Mouse (Mus musculus): ENCODE data around the gene Hamp2. TPM values are rescaled to one million over a fixed set of nuclear protein-coding genes. Genes with fewer than 3 reads are reported as not detected.
"Not testable (repeated sequence)": the region's sequence is repeated elsewhere in the genome, so short reads cannot be mapped to it uniquely, and the experiment has no call there.

The Hamp2 gene
- polyA plus RNA-seq, 1 experiment, result not detected

DNA sequence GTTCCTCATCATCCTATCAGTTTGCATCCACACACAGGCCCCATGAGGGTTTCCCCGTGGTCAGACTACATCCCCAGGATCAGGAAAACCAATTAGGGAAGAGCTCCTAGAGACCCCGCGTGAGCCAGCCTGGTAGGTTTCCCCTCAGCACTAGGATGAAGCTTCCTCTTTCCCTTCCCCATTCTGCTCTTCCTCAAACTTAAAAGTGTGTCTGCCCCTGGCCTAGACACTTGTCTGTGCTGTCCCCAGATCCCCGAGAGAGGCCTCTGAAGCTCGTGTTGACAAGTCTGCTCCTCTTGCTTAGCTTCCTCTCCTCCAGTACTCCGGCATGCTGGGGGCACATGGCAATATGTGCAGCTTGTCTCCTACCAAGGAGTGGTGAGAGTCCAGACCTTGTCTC, 29.0 kb upstream of the Hamp2 start:
- no peak for DNase-seq (ENCODE audit: low spot score)

DNA sequence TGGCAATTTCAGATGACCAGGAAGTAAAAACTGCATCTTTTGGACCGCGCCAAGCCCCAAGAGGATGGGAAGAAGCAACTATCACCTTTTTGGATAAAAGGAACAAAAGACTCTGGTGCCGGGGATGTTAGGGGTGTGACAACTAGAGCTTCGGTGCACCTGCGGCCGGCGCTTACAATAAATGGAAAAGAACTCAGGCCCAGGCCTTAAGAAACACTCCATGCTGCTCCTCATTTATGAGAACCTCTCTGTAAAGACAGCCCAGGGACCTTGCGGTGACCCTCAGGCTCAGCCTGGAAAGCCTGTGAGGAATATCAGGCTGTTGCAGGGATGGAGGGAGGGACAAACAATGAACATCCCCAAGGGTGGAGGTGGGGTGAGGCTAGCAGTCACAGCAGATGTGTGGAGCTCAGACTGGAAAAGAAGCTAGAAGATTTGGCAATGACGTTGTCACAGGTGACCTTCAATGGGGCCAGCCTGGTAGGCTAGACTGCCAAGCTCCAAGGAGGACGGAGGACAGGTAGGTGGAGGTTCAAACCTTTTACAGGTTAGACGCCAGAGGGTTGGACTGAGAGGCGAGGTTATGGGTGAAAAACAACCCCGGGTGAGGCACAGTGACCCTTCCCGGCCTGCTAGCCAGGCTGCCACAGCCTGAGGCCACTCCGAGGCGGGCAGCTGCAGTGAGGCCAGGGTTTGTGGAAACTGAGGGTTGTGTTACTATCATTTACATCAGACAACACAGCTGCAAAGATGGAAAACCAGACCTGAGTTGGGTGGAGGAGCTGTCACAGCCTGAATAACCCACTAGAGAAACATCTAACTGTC, 28.2 kb upstream of the Hamp2 start:
- DNase-seq (ENCODE audit: low spot score), result no peak

DNA sequence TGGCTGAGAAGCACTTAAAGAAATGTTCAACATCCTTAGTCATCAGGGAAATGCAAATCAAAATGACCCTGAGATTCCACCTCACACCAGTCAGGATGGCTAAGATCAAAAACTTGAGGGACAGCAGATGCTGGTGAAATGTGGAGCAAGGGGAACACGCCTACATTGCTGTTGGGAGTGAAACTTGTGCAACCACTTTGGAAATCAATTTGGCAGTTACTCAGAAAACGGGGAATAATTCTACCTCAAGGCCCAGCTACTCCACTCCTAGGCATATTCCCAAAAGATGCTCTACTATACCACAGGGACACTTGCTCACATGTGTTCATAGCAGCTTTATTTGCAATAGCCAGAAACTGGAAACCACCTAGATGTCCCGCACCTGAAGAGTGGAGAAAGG, 25.4 kb upstream of the Hamp2 start:
- DNase-seq (ENCODE audit: low spot score), result not testable (repeated sequence)

DNA sequence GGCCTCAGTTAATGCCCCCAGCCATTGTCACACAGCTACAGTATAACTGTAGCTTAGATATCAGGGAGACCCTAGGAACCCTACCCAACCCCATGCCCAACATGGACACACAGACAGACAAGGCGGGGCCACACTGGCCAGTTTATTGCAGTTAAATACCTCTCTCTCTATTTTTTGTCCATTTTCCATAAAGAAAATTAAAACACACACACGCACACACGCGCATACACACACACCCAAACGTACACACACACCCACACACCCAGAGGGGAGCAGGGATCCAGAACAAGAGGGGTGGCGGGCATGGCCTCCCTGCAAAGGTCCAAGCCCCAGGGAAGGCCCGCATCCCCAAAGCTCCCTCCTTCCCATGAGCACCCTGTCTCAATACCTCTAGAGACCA, 21.4 kb upstream of the Hamp2 start:
- no peak for DNase-seq (ENCODE audit: low spot score)

DNA sequence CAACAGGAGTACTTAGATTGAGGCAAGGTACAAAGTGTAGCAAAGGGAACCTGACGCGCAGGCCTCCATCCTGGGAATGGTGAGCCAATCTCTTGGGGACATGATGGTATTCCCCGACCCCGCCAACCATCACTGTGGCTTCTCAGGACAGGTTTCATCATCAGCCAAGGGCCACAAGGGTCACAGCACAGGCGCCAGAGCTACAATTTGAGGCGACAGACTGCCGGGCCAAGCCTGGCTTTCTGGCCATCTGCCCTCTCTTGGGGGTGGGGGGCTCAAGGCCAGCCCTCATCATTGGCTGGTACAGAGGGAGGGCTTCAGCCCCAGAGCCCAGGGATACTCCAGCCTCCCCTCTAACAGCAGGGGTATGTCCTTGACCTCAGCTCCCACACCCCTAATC, 21.0 kb upstream of the Hamp2 start:
- not testable (repeated sequence) for DNase-seq (ENCODE audit: low spot score)

DNA sequence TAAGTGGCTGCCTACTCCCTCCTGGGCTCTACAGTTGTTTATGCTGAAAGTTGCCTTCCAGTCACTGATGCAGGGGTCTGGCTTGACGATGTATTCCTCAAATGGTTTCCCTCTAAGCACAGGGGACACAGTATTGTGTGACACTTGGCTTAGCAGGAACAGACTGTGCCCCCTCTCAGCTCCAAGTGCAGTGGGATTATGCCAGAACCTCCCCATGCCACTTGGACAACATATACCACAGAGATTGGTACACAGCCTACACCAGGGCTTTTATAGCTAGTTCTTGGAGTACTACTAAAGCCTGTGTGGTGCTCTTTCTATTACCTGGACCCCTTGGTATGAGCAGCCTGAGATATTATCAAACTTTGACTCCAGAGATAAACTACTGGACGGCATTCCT, 20.2 kb upstream of the Hamp2 start:
- DNase-seq (ENCODE audit: low spot score), result not testable (repeated sequence)

DNA sequence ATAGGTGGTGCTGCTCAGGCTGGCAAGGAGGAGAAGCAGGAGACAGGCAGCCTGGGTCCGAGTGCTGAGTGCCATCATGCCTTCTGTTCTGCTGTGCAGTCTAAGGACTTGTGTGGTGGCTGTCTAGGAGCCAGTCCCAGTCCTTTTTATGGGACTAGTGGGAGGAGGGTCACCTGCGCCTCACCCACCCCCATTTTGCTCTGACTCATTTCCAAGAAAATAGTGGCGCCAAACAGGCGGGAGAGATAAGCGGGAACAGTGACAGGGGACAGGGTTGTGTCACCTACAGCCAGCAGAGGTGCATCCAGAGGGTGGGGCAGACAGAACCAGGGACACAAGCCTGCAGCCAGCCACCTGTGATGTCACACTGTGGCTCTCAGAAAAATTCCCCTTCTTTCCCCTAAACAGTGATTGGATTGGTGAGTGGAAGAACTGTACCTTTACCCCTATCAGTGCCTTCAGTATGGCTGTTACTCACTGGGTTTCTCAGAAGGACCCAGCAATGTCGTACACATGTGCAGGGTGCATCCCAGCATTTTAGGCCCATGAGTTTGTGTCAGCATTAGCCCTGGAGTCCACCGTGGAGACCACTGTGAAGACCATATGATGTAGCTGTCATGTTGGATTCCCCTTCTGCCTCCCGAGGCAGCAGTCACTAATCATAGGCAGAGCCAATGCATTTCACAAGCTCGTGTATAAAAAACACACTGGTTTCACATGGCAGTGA, 19.6 kb upstream of the Hamp2 start, which contains the start of gene Hamp:
Gene Hamp (minus strand): TSS at position 124 of the 727 bp plus-strand sequence.
- no peak for DNase-seq (ENCODE audit: low spot score)

DNA sequence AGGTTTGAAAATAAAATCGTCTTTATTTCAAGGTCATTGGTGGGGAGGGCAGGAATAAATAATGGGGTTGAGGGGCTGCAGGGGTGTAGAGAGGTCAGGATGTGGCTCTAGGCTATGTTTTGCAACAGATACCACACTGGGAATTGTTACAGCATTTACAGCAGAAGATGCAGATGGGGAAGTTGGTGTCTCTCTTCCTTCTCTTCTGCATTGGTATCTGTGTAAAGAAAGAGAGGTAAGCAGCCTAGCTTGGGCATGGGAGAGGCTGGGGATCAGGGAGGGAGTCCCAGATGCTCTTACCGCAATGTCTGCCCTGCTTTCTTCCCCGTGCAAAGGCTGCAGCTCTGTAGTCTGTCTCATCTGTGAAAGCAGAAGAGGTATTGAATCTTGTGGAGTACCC, 17.9 kb upstream of the Hamp2 start:
- not testable (repeated sequence) for DNase-seq (ENCODE audit: low spot score)

DNA sequence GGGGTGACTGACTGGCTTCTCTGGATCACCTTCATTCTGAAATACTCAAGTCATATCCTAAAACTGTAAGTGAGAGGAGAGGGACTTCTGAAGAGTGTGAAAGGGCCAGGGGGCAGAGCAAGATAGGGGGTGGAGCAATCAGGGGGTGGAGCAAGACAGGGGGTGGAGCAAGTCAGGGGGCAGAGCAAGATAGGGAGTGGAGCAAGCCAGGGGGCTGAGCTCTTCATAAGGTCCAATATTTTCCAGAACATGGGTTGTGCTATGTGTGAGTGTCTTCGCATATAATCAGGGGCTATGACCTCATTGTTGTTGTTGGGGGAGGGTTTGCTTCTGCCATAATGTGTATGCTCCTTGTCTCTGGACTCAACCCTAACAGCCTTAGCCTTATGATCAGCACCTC, 15.6 kb upstream of the Hamp2 start:
- DNase-seq (ENCODE audit: low spot score), result not testable (repeated sequence)

DNA sequence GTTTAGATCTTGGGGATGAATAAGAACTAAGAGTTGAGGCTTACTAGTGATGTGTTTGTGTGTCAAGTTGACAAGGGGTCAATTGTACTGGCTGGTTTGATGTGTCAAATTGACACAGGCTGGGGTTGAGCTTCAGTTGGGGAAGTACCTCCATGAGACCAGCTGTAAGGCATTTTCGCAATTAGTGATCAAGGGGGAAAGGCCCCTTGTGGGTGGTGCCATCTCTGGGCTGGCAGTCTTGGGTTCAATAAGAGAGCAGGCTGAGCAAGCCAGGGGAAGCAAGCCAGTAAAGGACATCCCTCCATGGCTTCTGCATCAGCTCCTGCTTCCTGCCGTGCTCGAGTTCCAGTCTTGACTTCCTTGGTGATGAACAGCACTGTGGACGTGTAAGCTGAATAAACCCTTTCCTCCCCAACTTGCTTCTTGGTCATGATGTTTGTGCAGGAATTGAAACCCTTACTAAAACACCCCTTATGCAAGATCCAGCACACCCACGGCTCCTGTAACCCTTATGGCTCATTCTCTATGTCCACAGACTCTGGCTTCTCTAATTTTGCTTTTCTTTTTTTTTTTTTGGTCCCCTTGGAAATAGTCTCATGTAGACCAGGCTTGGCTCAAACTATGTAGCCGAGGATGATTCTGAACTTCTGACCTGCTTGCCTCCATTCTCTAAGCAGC, 11.1 kb upstream of the Hamp2 start:
- not testable (repeated sequence) for DNase-seq (ENCODE audit: low spot score)

DNA sequence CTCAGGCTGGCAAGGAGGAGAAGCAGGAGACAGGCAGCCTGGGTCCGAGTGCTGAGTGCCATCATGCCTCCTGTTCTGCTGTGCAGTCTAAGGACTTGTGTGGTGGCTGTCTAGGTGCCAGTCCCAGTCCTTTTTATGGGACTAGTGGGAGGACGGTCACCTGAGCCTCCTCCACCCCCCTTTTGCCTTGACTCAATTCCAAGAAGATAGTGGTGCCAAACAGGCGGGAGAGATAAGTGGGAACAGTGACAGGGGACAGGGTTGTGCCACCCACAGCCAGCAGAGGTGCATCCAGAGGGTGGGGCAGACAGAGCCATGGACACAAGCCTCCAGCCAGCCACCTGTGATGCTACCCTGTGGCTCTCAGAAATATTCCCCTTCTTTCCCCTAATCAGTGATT, 410 bp downstream of the Hamp2 start:
- DNase-seq (ENCODE audit: low spot score), result no peak

DNA sequence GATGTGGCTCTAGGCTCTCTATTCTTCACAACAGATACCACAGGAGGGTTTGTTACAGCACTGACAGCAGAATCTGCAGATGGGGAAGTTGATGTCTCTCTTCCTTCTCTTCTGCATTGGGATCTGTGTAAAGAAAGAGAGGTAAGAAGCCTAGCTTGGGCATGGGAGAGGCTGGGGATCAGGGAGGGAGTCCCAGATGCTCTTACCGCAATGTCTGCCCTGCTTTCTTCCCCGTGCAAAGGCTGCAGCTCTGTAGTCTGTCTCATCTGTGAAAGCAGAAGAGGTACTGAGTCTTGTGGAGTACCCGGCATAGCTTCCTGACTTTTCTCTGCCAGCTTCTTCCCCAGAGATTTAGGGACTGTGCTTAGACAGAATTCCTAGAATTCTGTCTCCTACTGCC, 2.0 kb downstream of the Hamp2 start:
- DNase-seq (ENCODE audit: low spot score), result not testable (repeated sequence)

DNA sequence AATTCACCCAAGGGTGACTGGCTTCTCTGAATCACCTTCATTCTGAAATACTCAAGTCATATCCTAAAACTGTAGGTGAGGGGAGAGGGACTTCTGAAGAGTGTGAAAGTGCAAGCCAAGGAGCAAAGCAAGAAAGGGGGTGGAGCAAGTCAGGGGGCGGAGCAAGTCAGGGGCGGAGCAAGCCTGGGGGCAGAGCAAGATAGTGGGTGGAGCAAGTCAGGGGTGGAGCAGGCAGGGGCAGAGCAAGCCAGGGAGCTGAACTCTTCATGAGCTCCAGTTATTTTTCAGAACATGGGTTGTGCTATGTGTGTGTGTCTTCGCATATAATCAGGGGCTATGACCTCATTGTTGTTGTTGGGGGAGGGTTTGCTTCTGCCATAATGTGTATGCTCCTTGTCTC, 4.3 kb downstream of the Hamp2 start:
- no peak for DNase-seq (ENCODE audit: low spot score)

DNA sequence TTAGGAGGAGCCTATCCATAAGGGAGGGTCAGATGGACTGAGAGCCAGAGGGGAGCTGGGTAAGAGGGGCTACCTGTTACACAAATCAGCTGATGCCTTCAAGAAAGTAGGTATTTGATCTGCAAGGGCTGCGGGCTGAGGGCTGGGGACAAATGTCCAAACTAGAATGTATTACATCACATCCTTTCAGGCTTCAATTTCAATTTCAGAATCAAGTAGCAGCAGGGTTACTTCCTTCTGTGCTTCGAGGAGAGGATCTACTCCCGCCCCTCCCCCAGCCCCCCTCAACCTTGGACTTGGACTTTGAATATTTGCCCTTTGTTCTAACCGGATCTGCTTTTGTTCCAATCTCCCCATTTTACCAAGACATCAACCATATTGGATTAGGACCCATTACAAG, 7.3 kb downstream of the Hamp2 start:
- no peak for DNase-seq (ENCODE audit: low spot score)

DNA sequence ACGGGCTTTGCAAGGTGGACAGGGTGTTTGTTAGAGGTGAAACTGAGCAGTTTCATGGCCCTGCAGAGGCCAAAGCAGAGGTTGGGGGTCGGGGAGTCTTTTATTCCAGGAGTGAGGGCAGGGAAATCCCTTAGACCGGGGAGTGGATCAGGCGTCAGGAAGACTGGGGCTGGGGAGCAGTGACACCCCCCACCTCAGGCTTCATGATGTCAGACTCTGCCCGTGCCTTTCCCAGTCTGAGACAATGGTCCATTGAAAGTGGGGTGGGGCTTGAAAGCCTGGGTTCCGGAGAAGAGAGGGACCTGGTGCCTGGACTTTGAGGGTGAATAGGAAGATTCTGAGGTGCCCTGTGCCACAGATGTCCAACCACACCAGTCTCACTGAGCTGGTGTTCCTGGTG, 7.8 kb downstream of the Hamp2 start:
- DNase-seq (ENCODE audit: low spot score), result no peak

DNA sequence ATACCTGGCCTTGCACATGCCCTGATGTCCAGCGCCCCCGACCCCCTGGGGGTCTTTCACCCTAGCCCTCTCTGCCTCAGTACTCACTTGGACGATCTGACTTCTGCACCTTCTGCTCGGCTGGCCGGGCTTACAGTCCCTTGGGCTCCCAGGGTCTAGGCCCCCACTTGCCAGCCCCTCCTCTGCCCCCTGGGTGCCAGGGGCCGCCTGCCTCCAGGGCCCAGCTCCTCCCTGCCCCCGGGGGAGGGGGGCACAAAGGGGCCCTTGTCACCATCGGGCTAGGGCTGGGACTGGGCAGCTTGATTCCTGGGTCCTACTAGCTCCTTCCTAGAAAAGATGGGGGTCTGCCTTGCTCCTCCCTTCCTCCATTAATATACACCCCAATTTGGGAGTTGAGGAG, 9.7 kb downstream of the Hamp2 start, which contains the start of gene Mag:
Gene Mag (minus strand): TSS at position 142 of the 400 bp plus-strand sequence.
- DNase-seq (ENCODE audit: low spot score), result no peak

DNA sequence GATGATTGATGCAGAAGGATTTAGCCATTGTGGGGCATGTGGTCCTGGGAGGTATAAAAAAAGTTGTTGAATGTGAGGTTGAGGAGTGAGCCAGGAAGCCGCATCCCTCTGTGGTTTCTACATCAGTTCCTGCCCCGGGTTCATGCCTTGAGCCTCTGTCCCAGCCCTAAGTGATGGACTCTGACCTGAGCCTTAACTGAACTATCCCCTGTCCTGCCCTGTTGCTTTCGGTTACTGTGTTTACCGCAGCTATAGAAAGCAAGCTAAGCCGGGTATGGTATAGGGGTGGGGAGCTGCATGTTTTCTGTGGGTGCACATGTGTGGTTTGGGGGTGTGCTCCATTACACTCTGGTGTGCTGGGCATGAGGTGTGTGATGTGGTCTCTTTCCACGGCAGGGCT, 14.7 kb downstream of the Hamp2 start:
- no peak for DNase-seq (ENCODE audit: low spot score)

DNA sequence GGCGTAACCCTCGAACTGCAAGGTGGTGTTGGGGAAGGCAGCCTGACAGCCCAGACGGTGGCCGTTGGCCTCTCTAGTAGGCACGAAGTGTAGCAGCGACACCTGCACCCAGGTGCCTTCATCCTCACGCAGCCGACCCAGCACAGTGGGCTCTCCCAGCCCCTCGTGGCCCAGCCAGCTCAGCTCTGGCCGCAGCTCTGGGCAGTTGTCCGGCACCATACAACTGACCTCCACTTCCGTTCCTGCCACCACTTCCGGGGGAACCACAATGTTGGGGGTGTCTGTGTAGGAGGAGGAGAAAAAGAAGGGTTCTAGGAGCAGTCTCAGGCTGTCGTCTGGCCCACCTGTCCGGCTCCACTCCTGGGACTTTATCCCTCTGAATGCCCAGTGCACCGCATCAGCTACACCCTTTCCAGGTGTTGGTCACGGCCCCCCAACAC, 15.5 kb downstream of the Hamp2 start:
- DNase-seq (ENCODE audit: low spot score), result no peak

DNA sequence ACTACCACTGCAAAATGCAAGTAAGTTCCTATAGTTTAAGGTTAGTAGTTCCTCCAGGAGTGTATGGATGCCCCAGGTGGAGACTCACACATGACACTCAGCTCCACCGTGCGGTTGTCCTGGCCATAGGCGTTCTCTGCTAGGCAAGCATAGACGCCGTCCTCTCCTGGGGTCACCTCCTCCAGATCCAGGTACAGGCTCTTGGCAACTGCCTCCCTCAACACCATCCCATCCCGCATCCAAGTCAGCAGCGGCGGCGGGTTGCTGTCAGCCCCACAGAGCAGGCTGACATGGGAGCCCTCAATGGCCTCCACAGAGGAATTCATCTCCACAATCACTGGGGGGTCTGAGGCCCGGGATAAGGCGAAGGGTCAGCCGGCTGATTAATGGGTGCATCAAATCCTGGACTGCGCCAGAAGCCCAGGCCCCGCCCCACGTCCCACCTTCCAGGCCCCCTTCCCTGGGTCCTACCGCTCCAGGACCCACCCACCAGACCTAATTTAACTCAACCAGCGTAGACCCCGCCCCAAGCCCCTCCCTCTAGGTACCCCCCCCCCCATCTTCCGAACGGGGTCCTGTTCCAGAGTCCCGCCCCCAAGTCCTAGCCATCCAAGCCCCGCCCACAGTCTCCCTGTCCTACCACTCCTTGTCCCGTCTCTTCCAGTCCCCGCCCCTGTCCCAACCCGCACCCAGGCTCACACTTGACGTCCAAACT, 16.0 kb downstream of the Hamp2 start:
- no peak for DNase-seq (ENCODE audit: low spot score)

DNA sequence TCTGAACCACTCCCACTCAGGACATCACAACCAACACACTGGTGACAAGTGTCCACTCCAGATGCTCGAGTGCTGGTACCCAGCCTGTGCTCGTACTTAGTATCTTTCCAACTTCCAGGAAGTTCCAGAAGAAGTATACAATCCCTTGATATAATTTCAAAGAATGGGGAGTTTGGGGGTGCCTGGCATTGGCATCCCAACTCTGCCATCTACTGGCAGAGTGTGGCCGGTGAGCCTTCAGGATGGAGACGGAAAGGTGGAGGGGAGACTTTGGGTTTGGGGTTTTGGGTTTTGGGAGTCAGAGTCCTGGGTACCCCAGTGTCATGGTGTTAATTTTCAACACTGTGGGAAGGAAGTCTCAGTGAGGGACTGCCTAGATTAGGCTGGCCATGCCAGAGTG, 20.4 kb downstream of the Hamp2 start:
- DNase-seq (ENCODE audit: low spot score), result no peak

DNA sequence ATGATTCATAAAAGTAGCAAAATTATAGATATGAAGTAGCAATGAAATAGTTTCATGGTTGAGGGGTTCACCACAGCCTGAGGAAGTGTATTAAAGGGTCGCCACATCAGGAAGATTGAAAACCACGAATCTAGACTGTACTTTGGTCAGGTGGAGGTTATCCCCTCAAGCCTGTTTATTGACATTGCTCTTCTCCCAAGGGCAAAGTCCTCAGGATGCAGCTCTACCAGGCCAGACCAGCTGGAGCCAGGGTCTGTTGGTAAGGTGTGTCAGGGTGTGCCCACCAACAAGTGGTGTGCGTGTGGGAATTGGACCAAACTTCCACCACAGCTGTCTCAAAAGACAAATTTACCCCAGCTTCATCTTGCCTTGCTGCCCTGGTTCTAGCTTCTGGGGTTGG, 29.3 kb downstream of the Hamp2 start:
- no peak for DNase-seq (ENCODE audit: low spot score)

DNA sequence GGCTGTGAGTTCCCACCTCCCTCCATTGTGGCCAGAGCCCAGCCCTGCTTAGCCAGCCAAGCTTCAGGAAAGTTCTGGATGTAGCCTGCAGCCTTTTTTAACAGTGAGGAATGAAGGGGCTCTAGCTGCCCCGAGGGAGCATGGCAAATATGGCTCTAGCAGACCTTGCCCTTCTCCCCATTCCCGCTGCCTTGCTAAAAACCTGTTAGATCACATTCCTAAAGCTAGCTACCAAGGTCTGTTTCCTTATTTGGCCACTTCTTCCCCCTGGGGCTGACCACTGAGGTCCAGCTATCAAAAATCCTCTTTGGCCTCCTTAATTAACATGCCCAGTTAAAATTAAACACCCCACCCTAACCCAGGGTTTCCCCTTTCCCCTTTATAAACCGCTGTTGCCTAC, 32.0 kb downstream of the Hamp2 start:
- no peak for DNase-seq (ENCODE audit: low spot score)
